Mouse (Mus musculus) forebrain, embryonic 13.5 days (tissue): ENCODE results near the gene Tbc1d22a. TPM values are rescaled to one million over a fixed set of nuclear protein-coding genes. Genes with fewer than 3 reads are reported as not detected.

ENCODE experiments used
- ATAC-seq: fragments of 200-750 bp; cut with Nextera tagmentation; 2 replicates; pipeline ENCODE4 v1.8.0; 2017
- H3K27ac ChIP-seq: fragments of 300-500 bp; sonication (generic); 2 replicates; pipeline ENCODE4 v1.5.1; 2015; ENCODE audit warnings: inconsistent platforms, mild to moderate bottlenecking, moderate library complexity
- H3K27me3 ChIP-seq: fragments of 300-500 bp; sonication (generic); 2 replicates; pipeline ENCODE4 v1.6.1; 2015; ENCODE audit warnings: mild to moderate bottlenecking, inconsistent platforms
- H3K36me3 ChIP-seq: fragments of 300-500 bp; sonication (generic); 2 replicates; pipeline ENCODE4 v1.6.1; 2015; ENCODE audit warnings: mild to moderate bottlenecking, inconsistent platforms; ENCODE audit not compliant: poor library complexity, severe bottlenecking
- H3K4me1 ChIP-seq: fragments of 300-500 bp; sonication (generic); 2 replicates; pipeline ENCODE4 v1.6.1; 2015; ENCODE audit warnings: inconsistent platforms
- H3K4me2 ChIP-seq: fragments of 300-500 bp; sonication (generic); 2 replicates; pipeline ENCODE4 v1.6.1; 2015; ENCODE audit warnings: inconsistent platforms, mild to moderate bottlenecking, moderate library complexity
- H3K4me3 ChIP-seq: fragments of 300-500 bp; sonication (generic); 2 replicates; pipeline ENCODE4 v1.5.1; 2015; ENCODE audit warnings: mild to moderate bottlenecking, inconsistent platforms
- H3K9ac ChIP-seq: fragments of 300-500 bp; sonication (generic); 2 replicates; pipeline ENCODE4 v1.6.1; 2015; ENCODE audit warnings: mild to moderate bottlenecking, inconsistent platforms
- H3K9me3 ChIP-seq: fragments of 300-500 bp; sonication (generic); replicated peaks from 2 replicates; pipeline ENCODE4 v1.6.1; 2016; ENCODE audit warnings: inconsistent platforms
- WGBS: fragments of 180-500 bp; shearing (Covaris S2); methylation state at CpG from one replicate; pipeline ENCODE4 v1.1.7; 2015; 5-methylcytosine and 5-hydroxymethylcytosine counted together
- polyA plus RNA-seq: library from polyadenylated mRNA; unstranded; fragments of >200 nt; fragmentation: Nextera tagmentation; extraction: Ambion mirVana; gene quantifications from 2 replicates; pipeline ENCODE4 v1.2.1, GENCODE M21; 2015

The Tbc1d22a gene
- polyA plus RNA-seq, 1 experiment from 2014 or later: 10.1 TPM

DNA sequence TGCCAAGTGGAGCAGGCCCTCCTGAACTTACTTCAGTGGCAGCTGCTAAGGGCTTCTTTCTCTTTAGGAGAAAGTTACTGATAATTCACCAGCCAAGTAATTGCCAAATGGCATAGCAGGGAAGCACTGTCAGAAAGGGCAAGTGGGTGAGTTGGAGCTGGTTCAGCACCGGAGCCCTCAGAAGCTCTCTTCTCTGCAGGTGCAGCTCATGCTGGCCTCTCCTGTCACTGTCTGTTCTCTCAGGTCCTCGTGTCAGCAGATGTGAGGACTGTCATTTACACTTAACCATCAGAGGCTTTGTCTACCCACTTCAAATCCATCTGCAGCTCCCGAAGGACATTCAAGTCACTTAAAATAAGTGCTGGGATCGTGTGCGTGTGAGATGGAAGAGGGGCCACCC is 190.6 kb downstream of the Tbc1d22a start:
- no peak for ATAC-seq
- Histone ChIP-seq H3K4me3 (no peak overlapping the region), H3K27ac (no peak overlapping the region), H3K4me1 (no peaks in the 10 kb centered on the region), H3K27me3 (peaks cover 8% of the 10 kb centered on the region), H3K36me3 (no peaks in the 10 kb centered on the region), H3K9ac (no peak overlapping the region), H3K4me2 (no peak overlapping the region), H3K9me3 (no peaks in the 10 kb centered on the region)
- 78% methylated on average over 5 of the region's 5 CpGs for WGBS

DNA sequence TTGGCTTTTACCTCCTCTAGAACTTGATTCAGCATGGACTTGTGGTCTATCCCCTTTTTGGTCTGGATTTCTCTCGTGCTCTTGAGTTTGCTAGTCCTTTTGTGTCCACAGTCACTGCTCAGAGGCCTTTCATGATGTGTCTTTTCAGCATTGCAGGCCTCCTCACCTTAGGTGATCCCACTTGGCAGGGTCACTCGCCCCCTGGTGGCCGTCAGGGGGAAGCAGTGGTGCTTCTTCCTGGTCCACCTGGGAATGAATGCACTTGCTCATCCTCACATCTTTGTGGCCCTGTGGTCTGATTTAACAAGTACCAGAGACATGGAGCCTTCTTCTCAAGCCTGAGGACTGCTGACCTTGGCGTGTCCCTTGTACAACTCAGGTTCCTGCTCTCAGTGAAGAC is 191.3 kb downstream of the Tbc1d22a start:
- Histone ChIP-seq H3K27me3 (peaks cover 13% of the 10 kb centered on the region), H3K4me1 (no peaks in the 10 kb centered on the region), H3K9ac (no peak overlapping the region), H3K36me3 (no peaks in the 10 kb centered on the region), H3K27ac (no peak overlapping the region), H3K9me3 (no peaks in the 10 kb centered on the region), H3K4me3 (no peak overlapping the region), H3K4me2 (no peak overlapping the region)
- 23% methylated on average over 4 of the region's 4 CpGs for WGBS
- no peak for ATAC-seq

GRCm38 (mm10) chr15:86409352-86409751 is 195.1 kb downstream of the Tbc1d22a start:
- Histone ChIP-seq H3K9me3 (no peaks in the 10 kb centered on the region), H3K27ac (no peak overlapping the region), H3K27me3 (peaks cover 45% of the 10 kb centered on the region), H3K36me3 (no peaks in the 10 kb centered on the region), H3K4me1 (peaks cover 13% of the 10 kb centered on the region), H3K4me2 (no peak overlapping the region), H3K9ac (no peak overlapping the region), H3K4me3 (no peak overlapping the region)
- ATAC-seq: peak; percentile 30; the same call in 1 of the 2 replicates
- 82% methylated on average over 5 of the region's 5 CpGs for WGBS

DNA sequence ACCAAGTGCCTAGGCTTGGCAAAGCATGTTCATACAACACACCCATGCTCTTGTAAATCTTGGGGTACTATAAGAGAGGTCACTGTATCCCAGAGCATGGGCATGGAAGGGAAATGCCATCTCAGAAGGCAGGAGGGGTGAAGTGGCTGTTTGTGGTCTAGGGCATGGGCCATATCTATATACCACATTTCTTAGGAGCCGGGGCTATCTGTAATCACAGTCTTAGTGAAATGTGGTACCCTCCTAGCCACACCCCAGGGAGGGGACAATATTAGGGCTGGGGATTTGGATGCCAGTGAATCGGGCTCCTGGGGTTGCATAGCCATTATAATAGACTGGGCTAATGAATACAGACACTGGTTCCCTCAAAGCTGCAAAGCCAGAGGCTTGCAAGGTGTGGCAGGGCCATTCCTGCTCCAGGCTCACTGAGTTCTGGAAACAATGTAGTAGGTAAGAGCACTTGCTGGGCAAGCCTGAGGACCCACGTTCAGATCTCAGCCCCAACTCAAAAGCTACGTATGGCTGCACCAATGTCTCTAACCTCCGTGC is 197.3 kb downstream of the Tbc1d22a start:
- H3K4me1 ChIP-seq: peaks cover 32% of the 10 kb centered on the region
- no peak overlapping the region for H3K4me2 ChIP-seq
- H3K36me3 ChIP-seq: no peaks in the 10 kb centered on the region
- no peak overlapping the region for H3K27ac ChIP-seq
- 64% methylated on average over 5 of the region's 5 CpGs for WGBS
- H3K27me3 ChIP-seq: peaks cover 51% of the 10 kb centered on the region
- H3K9me3 ChIP-seq: no peaks in the 10 kb centered on the region
- no peak overlapping the region for H3K9ac ChIP-seq
- H3K4me3 ChIP-seq: no peak overlapping the region
- no peak for ATAC-seq

GRCm38 (mm10) chr15:86415951-86416350 is 201.7 kb downstream of the Tbc1d22a start:
- 4% methylated on average over 6 of the region's 6 CpGs for WGBS
- peak; percentile 69 for ATAC-seq
- H3K4me3 ChIP-seq: no peak overlapping the region
- no peaks in the 10 kb centered on the region for H3K36me3 ChIP-seq
- H3K4me2 ChIP-seq: peak overlapping the region; percentile 28
- no peak overlapping the region for H3K9ac ChIP-seq
- H3K4me1 ChIP-seq: peaks cover 62% of the 10 kb centered on the region
- peak overlapping the region; percentile 65 for H3K27ac ChIP-seq
- peaks cover 56% of the 10 kb centered on the region for H3K27me3 ChIP-seq
- H3K9me3 ChIP-seq: no peaks in the 10 kb centered on the region

- H3K4me2 ChIP-seq: no peak overlapping the region
- H3K27ac ChIP-seq: no peak overlapping the region
- no peak overlapping the region for H3K4me3 ChIP-seq
- no peak overlapping the region for H3K9ac ChIP-seq
- peaks cover 54% of the 10 kb centered on the region for H3K4me1 ChIP-seq
- H3K27me3 ChIP-seq: peaks cover 41% of the 10 kb centered on the region
- H3K9me3 ChIP-seq: no peaks in the 10 kb centered on the region
- ATAC-seq: no peak
- WGBS: 63% methylated on average over 2 of the region's 2 CpGs
- H3K36me3 ChIP-seq: no peaks in the 10 kb centered on the region
Measured at GRCm38 (mm10) chr15:86418436-86418835, 204.2 kb downstream of the Tbc1d22a start.

DNA sequence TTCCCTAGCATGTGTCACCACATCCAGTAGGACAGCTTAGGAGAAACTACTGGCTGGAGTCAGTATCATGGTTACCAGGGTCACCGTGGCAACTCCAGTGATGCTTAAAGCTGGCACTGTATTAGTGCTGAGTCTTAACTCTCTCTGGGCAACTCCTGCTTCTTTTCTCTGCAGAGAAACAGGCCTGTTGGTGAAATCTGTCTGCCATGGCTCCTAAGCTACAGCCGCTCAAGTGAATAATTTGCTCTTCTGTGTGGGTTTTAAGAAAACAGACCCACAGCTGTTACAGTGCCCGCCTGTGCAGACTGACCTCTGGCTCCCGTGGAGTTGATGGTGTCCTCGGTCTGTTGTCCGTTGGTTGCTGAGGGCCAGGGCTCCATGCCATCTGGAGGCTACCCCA is 205.4 kb downstream of the Tbc1d22a start:
- peaks cover 47% of the 10 kb centered on the region for H3K4me1 ChIP-seq
- WGBS: 38% methylated on average over 6 of the region's 6 CpGs

DNA sequence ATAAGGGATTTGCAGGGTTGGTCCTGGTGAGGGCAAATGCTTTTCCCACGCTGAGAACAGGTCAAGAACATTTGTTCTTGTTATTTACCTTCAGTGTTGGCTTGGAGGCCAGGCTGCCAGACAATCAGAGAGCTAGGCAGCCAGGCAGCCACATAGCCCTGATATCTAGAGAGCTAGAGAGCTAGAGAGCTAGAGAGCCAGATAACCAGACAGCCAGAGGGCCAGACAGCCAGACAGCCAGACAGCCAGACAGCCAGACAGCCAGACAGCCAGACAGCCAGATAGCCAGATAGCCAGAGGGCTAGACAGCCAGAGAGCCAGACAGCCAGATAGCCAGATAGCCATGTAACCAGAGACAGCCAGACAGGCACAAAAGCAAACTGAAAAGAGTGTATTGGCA is 208.6 kb downstream of the Tbc1d22a start:
- H3K4me3 ChIP-seq: no peak overlapping the region
- no peaks in the 10 kb centered on the region for H3K9me3 ChIP-seq
- H3K4me1 ChIP-seq: peaks cover 30% of the 10 kb centered on the region
- no peaks in the 10 kb centered on the region for H3K36me3 ChIP-seq
- 56% methylated on average over 1 of the region's 1 CpGs for WGBS
- H3K4me2 ChIP-seq: no peak overlapping the region
- H3K27me3 ChIP-seq: peaks cover 29% of the 10 kb centered on the region
- ATAC-seq: no peak
- no peak overlapping the region for H3K9ac ChIP-seq
- no peak overlapping the region for H3K27ac ChIP-seq

More for the DNA sequence above, 205.4 kb downstream of the Tbc1d22a start:
- ATAC-seq: peak; percentile 69
- no peak overlapping the region for H3K4me3 ChIP-seq
- 0 out of 2 replicates have a peak overlapping the region, but pooled peaks have one; percentile 4 for H3K9ac ChIP-seq
- no peaks in the 10 kb centered on the region for H3K36me3 ChIP-seq
- H3K4me2 ChIP-seq: no peak overlapping the region
- H3K9me3 ChIP-seq: no peaks in the 10 kb centered on the region
- peaks cover 29% of the 10 kb centered on the region for H3K27me3 ChIP-seq
- peak overlapping the region; percentile 57 for H3K27ac ChIP-seq

DNA sequence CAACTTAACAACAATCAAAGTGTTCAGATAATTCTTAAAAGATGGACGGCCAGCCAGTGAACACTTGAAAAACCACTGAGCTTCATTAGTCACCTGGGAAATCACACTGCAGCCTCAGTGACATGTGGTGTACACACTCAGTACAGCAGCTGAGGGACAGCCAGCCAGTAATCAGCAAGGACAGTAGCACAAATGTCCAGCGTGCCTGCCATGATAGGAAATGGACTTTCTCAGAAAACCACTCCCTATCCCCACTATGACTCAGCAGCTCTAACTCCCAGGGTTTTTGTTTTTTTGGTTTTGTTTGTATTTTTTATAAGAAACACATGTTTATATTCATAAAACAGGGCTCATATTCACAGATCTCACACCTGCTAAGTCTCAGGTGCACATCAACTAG is 209.6 kb downstream of the Tbc1d22a start:
- Histone ChIP-seq H3K27me3 (peaks cover 23% of the 10 kb centered on the region), H3K9me3 (no peaks in the 10 kb centered on the region), H3K36me3 (no peaks in the 10 kb centered on the region), H3K4me1 (peaks cover 28% of the 10 kb centered on the region), H3K9ac (no peak overlapping the region), H3K4me2 (no peak overlapping the region), H3K27ac (no peak overlapping the region), H3K4me3 (no peak overlapping the region)
- WGBS: 86% methylated on average over 2 of the region's 2 CpGs
- no peak for ATAC-seq

DNA sequence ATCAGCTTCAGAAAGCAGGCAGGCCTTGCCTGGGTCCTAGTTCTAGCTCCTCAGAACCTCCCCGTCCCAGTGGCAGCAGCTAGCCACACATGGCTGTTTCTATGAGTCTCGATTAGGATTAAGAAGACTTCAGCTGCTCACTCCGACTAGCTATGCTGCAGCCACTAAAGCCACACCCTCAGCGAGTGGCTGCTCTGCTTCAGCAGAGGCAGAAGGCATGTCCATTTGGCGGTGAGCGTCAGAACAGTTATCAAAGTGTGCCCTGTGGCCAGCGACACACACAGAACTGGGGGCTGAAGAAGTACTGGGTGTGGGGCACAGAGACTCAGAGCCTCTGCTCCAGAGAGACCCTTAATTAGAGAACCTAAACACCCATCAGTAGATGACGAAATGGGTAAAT is 210.7 kb downstream of the Tbc1d22a start:
- Histone ChIP-seq H3K9ac (no peak overlapping the region), H3K4me1 (peaks cover 18% of the 10 kb centered on the region), H3K27me3 (peaks cover 19% of the 10 kb centered on the region), H3K4me2 (no peak overlapping the region), H3K4me3 (no peak overlapping the region), H3K9me3 (no peaks in the 10 kb centered on the region), H3K27ac (no peak overlapping the region), H3K36me3 (no peaks in the 10 kb centered on the region)
- ATAC-seq: no peak
- 61% methylated on average over 8 of the region's 8 CpGs for WGBS

DNA sequence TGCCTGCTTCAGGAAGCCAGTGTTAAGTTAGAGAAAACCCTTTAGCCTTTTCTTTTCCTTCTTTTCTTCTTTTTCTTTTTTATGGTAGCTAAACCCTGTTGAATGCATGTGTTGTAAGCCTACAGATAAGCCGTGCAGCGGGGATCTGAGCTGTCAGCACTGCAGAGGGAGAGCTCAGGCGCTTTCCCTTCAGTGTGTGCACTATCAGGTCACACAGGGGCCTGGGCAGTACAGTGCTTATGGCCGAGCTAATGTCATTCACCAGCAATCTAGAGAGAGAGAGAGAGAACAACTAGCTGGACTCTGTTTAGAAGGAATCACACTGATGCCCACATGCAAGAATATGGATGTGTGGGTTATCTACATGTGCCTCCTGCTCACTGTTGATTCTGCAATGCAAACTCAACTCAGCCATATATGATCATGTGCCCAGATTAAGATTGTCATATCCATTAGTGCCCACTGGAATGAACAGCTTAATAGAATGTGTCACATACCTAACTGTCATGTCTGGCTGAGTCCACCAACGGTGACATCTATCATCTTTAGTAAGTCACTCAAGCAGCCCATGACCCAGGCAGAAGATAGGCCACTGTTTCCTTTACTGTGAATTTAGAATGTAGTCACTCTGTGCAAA is 212.2 kb downstream of the Tbc1d22a start:
- H3K27me3 ChIP-seq: peaks cover 13% of the 10 kb centered on the region; the same call in 1 of the 2 replicates
- no peak overlapping the region for H3K4me2 ChIP-seq
- H3K4me1 ChIP-seq: peaks cover 12% of the 10 kb centered on the region; the same call in 1 of the 2 replicates
- H3K27ac ChIP-seq: no peak overlapping the region
- WGBS: 46% methylated on average over 5 of the region's 5 CpGs
- no peak for ATAC-seq
- H3K9me3 ChIP-seq: no peaks in the 10 kb centered on the region
- no peaks in the 10 kb centered on the region for H3K36me3 ChIP-seq
- H3K4me3 ChIP-seq: no peak overlapping the region
- H3K9ac ChIP-seq: no peak overlapping the region

- no peak overlapping the region for H3K4me2 ChIP-seq
- peaks cover 7% of the 10 kb centered on the region; the same call in 1 of the 2 replicates for H3K27me3 ChIP-seq
- no peak overlapping the region for H3K4me3 ChIP-seq
- H3K27ac ChIP-seq: no peak overlapping the region
- no peaks in the 10 kb centered on the region for H3K36me3 ChIP-seq
- H3K9ac ChIP-seq: no peak overlapping the region
- peaks cover 12% of the 10 kb centered on the region; the same call in 1 of the 2 replicates for H3K4me1 ChIP-seq
- no peaks in the 10 kb centered on the region for H3K9me3 ChIP-seq
- WGBS: 83% methylated on average over 4 of the region's 4 CpGs
- no peak for ATAC-seq
Measured at GRCm38 (mm10) chr15:86427439-86427838, 213.2 kb downstream of the Tbc1d22a start.
